Mouse (Mus musculus) liver (tissue): ENCODE measurements around the gene Stk11ip.
A peak's percentile ranks its signal among the peaks of the same experiment; 100 is the strongest.

ENCODE experiments used
- DNase-seq: peaks from one replicate; pipeline ENCODE4 v3.0.0-alpha.2; 2020; ENCODE audit warnings: mixed read lengths

Stk11ip gene

DNA sequence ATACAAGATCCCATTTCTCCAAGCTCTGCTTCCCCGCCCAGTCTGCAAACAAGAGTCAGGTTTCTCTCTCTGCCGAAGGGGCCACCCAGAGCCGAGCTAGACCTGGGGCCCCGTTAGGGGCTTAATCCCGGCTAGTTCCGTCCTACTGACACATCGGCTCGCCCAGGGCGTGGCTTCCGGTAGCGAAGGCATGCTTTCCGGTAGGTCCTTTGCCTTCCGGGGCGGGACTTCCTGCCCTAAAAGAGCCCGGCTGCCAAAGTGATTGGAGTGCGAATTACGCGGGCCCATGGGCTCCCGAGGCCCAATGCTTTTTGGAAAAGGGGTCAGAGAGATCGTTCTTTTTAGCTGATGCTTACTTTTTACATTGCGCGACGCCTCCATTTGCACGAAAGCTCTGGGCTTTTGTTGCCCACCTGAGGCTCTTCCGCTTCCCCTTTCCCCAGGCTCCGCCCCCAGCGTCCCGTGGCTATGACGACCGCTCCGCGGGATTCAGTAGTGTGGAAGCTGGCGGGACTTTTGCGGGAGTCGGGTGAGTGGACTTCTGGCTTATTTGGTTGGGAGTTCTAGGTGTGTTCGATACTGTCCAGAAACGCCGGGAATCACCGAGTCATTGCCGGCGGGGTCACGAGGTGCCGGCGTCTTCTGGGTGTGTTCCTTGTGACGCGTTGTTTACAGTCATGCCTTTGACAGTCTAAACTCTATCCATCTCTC, at the start of gene Stk11ip:
Stk11ip (plus strand) TSS at position 209 of the 711 bp plus-strand sequence.
- peak; percentile 93 for DNase-seq

DNA sequence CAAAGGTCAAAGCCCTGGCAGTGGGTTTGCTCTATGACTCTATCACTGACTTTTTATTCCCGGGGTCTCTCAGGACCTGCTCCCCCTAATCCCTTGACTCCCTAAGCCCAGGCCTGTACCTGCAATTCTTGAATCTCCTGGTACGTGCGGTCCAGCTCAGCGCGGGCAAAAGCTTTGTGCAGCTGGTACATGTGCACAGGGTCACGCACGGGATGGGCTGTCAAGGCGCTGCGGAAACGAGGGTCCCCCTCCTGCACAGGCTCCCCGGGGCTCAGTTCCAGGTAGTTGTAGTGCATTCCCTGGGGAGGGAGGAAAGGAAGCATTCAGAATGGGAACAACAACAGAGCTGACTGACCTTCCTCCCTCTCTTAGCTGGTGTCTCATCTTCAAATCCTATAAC, 44.9 kb upstream of the Stk11ip start:
- DNase-seq: no peak

DNA sequence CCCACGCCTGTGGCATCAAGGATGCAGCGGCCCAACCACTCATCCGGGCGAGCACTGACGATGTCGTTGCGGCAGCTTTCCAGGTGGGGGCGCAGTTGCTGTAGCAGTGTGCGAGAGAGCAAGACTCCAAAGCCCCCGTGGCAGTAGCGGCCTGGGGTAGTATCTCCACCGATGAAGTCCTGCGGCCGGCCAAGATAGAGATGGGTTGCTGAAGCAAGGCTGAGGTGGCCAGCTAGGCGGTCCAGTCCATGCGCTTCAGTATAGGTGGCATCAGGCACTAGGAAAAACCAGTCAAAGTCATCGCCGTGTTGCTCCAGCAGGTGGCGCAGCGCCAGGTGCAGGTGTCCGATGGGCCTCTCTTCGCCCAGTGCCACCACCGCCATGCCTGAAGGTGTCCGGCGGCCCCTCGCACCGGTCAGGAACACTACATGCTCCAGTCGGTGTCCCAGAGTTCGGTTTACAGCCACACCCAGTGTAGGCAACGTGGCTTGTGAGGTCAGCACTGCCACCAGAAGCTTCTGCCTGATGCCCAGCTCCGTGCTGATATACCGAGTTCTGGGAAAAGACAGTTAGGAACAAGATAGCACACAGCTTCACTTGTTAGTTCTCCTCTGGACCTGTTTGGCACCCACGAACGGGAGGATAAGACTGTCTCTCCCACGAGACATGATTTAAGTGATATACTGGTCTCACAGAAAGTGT, 43.9 kb upstream of the Stk11ip start:
- peak; percentile 84 for DNase-seq

DNA sequence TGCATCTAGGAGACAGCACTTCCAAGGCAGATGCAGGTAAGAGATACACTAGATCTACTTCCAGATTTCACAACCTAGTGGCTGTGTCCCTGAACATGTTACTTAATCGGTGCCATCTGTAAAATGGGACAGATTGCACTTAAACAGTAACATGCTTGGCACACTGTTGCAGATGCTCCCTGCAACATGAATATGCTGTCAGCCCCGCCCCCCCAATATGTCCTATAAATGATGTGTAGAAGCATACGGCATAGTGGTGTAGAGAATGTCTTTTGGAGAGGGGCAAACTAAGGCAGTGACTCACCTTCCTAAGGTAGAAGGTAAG, 43.4 kb upstream of the Stk11ip start:
- DNase-seq: no peak

DNA sequence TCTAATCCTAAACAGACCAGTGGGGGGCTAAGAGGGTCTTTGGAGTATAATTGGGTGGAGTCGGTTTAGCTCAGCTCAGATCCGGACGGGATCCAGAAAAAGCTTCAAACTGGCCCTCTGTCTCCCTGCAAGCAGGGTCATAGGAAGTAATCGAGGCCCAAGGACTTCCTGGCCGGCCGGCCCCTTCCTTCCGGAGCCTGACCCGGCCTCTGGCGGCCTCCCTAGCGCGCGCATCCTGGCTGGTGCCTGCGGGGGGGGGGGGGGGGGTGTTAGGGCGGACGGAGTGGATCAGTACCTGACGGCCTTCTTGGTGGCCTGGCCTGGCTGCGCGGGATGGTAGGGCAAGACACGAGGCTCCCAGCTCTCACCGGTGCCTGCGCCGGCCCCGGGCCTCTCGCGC, 42.8 kb upstream of the Stk11ip start:
- DNase-seq: peak; percentile 44

DNA sequence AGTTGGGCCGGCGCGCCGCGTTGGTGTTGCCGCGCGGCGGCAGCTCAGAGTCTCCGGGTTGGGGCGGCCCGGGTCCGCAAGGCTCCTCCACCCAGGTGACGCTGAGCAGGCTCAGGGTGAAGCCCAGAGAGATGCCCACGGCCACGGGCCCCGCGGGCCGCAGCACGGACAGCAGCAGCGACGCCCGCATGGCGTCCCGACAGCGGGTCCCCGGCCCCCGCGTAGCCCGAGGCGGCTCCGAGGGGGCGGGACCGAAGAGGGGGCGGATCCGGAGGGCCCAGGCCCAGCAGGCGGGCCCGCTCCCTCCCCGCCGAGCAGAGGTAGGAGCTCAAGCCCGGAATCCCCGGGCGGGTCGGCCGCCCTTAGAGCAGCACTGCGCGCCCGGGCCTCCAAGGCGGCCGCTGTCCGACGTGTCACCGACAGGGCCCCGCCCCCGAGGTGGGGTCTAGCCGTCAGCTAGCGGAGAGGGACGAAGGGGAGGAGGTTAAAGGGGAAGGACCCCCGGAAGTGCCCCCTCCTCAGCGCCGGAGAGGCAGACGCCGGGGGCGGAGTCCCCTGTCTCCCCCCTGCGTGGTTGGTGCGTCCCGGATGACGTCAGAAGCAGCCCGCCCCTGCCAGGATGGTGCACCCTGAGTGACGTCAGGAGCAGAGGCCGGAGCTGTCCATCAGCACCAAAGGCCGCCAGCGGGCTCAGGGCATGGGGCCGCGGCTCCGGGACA, 42.3 kb upstream of the Stk11ip start, which contains the start of the genes Chpf and Tmem198:
Chpf (minus strand) TSS at position 392 of the 719 bp plus-strand sequence.
Tmem198 (plus strand) TSS at position 617 of the 719 bp plus-strand sequence.
- peak; percentile 92 for DNase-seq

DNA sequence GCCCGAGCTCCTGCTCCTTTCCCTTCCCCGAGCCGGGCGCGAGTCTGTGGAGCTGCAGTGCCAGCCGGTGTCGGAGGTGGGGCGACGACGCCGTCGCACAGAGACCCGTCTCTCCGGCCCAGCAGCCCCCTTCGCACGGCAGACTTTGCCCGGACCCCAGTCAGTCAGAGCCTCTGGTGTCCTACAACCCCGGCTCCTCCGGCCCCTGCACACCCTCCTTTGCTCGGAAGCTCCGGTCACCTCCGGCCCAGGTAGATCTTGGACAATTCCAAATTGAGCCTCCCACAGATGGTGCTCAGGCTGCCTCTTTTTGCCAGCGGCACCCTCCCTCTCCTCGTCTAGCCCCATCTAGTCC, 41.7 kb upstream of the Stk11ip start:
- DNase-seq: no peak

DNA sequence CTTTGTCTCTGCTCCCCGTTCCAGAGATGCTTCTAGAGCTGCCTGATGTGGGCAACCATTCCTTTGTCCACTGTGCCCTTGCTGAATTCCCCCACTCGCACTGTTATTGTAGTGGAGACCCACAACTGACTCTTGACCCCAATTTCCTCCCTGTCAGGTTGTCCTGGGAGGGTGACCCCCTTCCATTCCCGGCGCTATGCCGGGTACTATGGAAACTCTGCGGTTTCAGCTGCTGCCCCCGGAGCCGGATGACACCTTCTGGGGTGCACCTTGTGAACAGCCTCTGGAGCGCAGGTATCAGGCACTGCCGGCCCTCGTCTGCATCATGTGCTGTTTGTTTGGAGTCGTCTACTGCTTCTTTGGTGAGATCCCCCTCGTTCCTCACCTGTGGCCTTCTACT, 41.3 kb upstream of the Stk11ip start:
- DNase-seq: no peak

DNA sequence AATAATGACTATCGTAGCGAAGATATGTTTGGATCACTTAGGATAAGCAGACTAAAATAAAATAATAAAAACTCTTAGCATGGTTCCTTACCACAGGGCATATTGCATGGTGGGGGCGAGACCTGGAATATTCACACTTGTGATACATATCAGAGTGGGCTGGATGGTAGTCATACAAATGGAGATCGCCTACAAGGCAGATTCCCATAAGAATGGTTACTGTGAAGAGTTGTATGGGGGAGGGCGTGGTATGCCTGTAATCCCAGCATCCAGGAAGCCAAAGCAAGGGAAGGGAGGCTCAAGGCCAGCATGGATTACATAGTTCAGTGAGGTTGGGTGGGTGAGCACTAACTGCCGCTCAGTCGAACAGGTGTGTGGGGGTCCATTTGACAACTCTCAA, 40.6 kb upstream of the Stk11ip start:
- no peak for DNase-seq

DNA sequence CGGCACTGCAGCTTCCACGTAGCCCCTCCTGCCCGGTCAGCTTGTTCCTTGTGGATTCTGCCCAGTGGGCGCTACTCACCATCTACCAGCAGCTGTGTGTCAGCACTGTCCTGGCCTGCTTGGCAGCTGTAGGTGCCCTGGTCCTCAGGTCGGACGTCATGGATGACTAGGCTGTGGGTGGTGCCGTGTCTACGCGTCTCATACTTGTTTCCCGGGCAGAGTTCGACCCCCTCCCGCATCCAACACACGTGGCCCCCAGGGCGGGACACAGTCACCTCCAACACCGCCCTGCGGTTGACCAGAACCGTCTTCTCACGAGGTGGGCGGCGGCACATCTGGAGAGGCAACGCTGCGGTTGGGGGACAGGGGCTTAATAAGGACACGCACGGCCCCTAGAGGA, 34.8 kb upstream of the Stk11ip start:
- DNase-seq: no peak

DNA sequence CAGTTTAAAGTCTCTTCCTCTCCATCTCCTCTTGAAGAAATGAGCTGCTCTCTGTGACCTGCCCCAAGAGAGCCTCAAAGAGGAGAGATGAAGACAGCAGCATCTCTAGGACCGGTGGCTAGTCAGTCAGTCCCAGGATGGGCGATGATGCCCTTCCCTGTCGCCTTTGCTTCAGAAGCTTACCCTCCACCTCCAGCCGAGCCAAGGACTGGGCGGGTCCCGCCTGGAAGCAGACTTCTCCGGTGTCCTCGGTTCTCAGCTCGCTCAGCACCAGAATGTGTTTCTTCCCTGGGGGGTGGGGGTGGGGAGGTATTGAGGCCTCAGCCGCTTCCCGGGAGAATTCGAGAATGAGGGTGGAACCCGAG, 34.3 kb upstream of the Stk11ip start:
- no peak for DNase-seq

DNA sequence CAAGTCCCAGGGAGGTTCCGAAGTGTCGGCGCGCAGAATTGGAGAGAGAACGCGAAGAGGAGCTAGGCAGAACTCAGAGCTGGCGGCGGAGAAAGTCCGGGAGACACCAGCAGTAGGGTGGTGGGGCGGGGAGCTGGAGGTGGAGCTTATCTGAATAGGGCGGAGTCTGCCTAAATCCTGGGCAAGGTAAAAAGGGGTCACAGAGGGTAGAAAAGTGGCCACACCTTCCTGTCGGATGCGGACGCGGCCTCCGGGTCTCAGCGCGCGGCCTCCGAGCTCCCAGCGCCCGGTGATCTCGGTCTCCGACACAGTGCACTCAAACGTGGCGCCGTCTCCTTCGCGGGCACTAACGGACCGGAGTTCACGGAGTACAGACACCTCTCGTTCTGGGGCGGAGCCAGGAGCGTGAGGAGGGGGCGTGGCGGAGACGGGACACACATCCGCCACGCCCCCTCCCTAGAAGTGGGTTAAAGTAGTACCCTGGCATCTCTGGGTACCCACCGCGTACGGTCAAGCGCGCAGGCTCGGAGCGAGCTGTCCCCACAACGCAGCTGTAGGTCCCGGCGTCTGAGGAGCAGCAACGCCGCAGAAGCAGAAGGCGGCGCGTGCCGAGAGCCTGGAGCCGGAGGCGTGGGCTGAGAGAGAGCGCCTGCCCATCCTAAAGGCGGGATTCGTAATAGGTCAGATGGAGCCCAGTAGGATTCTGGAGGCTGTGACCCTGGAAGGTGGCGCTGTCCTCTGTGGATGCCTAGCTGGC, 33.7 kb upstream of the Stk11ip start:
- peak; percentile 62 for DNase-seq

DNA sequence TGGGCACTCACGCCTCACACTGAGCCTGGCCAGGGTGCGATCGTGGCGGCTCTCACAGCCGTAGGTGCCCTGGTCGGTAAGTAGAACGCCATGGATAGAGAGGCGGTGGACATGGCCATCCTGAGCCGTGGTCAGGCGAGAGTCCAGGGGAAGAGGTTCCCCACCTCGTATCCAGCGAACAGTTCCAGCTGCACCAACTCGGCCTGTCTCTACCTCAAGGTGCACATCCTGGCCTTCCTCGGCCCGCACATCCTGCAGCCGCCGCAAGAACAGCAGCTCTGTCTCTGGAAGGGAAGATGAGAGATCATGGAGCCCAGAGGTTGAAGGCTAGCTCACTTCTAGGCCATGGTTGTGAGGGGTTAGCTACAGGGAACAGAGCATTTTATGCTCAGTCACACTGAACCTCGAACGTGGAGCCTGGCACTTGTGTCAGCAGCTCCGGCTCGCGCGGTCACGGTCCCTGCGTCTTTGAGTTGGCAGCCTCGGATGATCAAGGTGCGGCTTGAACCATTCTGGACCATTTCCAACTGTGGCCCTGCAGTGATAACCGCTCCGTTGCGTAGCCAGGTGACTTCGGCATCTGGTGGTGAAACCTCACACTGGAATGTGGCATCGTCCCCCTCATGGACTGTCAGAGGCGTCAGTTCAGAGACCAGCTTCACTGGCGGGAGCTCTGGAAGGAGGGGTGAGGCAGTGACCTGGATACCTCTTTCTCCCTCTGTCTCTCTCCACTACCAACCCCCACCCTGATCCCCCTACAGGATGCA, 30.4 kb upstream of the Stk11ip start:
- DNase-seq: no peak

DNA sequence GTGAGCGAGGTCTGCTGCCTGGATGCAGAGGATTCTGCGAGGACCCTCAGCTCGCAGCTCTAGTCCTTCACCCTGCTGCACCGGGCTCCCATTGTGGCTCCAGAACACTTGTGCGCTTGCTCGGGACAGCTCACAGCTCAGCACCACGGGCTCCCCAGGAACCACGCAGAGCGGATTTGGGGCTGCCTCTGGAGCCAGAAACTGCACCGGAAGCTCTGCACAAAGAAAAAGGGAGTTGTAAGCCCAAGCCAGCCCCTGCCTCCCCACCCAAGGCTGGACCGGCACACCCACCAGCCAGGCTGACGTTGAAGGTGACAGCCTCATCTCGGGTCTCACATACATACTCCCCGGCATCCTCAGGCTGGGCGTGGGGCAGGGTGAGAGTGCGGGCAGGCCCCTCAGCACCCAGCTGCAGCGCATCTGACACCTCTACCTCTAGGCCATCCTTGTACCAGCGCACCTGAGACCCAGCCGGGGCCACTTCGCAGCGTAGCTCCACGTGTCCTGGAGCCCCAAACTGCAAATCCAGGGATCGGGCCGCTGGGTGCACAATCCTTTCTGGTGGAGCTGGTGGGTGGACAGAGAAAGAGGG, 28.7 kb upstream of the Stk11ip start:
- no peak for DNase-seq

DNA sequence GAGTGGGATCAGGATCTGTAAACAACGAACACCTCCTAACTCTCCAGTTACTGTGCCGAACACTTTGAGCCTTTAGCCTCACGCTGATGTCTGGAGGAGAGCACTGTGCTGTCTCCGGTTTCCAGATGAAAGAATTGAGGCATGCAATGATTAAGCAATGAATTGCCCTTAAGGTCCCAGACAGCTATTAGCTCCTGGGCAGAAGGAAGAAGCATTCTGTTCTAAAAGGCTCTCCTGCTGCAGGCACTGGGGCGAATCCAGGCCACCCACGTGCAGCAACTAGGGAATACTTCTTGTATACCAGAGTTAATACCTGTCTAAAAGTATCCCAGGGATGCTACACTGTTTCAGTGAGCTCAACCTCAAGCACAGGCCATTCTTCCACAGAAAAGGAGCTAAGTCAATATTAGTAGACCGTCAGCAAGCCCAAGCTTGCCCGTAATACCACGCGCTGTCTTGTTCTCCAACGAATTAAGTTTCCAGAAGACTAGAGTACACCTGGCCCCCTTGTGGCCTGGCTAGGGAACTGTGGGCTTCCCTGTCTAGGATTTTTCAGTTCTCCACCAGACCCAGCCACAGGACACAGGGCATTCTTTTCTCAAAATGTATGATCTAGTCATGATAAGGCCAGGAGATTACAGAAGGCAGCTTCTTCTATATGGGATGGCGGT, 26.3 kb upstream of the Stk11ip start:
- no peak for DNase-seq

DNA sequence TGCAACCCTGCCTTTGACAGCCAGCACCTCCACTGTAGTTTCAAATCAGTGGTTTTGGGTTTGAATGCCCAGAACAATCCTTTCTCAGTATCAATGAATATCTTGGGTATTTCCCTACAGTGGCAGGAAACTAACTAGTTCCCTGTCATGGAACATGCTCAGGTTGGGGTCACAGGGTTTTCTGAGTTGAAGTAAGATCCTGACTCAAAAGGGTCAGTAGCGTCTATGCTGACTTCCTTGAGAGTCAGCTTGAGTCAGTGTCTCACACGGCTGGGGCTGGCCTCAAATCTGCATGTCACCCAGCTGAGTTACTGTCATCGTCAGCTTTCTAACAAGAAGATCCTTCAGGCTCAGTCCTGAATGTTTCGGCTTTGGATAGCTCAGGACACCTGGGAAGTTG, 22.4 kb upstream of the Stk11ip start:
- no peak for DNase-seq

DNA sequence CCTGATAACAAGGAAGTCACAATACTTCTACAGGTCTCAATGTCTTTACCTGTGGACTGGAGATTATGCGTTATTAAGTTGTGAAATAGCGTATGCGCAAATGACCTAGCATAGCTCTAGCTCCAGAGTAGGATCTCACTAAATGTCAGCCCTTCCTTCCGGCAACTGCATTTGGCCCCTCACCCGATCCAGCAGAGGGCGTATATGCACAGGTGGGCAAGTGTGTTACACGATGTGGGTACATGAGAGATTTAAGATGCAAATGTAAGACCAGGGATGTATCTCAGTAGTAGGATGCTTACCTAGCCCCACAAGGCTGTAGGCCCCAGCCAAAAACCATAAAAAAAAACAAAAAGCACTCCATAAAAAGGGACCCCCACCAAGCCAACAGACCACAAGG, 21.9 kb upstream of the Stk11ip start:
- no peak for DNase-seq

DNA sequence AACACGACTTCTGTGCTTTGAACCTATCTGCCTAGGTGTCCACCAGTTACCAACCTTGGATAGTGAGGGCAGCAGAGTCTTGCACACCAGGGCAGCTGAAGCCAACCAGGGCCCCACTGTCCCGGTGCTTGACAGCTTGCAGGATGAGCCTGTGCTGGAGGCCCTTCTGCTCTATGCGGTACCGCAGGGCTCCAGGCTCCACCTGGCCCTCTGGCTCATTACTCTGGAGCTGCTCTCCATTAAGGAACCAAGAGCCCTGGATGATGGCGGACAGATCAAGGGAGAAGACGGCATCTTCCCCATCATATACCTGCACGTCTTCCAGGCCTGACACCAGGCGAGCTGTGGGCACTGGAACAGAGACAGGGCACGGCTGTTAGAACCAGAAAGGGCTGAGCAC, 19.4 kb upstream of the Stk11ip start:
- DNase-seq: no peak

DNA sequence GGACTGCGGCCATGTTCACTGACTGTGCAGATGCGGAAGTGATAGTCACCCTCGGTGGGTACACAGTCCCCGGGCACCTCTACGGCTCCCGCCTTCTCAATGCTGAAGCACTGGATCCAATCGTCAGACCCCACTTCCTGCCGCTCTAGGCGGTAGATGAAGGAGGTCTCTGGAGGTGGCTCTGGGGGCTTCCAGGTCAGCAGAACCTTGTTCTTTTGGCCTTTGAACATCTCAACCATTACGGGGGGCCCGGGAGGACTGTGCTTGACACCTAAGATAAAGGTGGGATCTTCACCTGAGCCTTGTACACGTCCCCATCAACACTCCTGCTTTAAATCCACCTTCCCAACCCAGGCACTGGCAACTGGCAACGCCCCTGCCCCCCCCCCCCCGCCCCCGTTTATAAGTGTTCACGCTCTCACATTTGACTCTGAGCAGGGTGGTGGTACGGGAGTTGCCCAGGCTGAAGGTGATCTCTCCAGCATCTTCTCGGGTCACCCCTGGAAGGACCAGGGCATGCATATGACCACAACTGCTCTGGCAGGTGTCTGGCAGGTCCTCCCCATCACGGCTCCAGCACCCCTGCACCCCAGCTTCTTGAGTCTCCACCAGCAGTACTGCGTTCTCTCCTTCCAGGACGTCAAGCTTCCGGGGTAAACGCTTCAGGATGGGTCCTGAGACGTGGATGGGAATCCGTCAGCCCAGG, 18.2 kb upstream of the Stk11ip start:
- no peak for DNase-seq

DNA sequence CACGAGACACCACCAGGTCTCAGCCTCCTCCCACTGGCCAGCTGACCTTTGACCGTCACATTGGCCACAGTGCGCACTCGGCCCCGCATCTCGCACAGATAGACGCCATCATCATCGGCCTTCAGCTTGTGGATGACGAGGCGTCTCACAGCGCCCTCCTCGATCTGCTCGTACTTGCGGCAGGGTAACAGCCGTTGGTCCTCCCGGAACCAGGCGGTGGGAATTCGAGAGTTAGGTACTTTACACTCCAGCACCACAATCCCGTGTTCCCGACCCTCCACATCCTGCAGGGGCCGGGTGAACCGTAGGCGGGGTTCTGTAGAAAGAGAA, 17.7 kb upstream of the Stk11ip start:
- no peak for DNase-seq
